Mouse (Mus musculus) T-helper 2 cell (primary cell): ENCODE results near the gene Pja2.
"Not testable (repeated sequence)": the region's sequence is repeated elsewhere in the genome, so short reads cannot be mapped to it uniquely, and the experiment has no call there.

Experiments
- in situ Hi-C: fragments of 300-600 bp; cut with MboI, MseI; formaldehyde crosslinking; loops from one replicate; pipeline ENCODE4 v1.15.1; 2025; ENCODE audit warnings: high pct_unique_total_duplicates

Pja2 gene

GRCm38 (mm10) chr17:64281368-64281767 lies 50.3 kb downstream of the Pja2 start:
- in situ Hi-C loops, result not testable (repeated sequence)

GRCm38 (mm10) chr17:64277649-64278212 lies 54.0 kb downstream of the Pja2 start:
- in situ Hi-C loops, result no loop called here

- in situ Hi-C loops, result no loop called here
Observed at GRCm38 (mm10) chr17:64276666-64277065, 55.0 kb downstream of the Pja2 start.

- in situ Hi-C loops, result no loop called here
Observed at GRCm38 (mm10) chr17:64275188-64275587, 56.5 kb downstream of the Pja2 start.

- in situ Hi-C loops, result no loop called here
Observed at GRCm38 (mm10) chr17:64274341-64275105, 57.2 kb downstream of the Pja2 start.

GRCm38 (mm10) chr17:64260571-64260970 lies 71.1 kb downstream of the Pja2 start:
- in situ Hi-C loops, result no loop called here

GRCm38 (mm10) chr17:64248246-64248645 lies 83.5 kb downstream of the Pja2 start:
- in situ Hi-C loops, result no loop called here

- in situ Hi-C loops, result no loop called here
Observed at GRCm38 (mm10) chr17:64242898-64243297, 88.8 kb downstream of the Pja2 start.

- in situ Hi-C loops, result no loop called here
Observed at GRCm38 (mm10) chr17:64242310-64242859, 89.3 kb downstream of the Pja2 start.

GRCm38 (mm10) chr17:64241544-64242292 lies 90.0 kb downstream of the Pja2 start:
- in situ Hi-C loops, result no loop called here

- in situ Hi-C loops, result loop anchor here (5.0 kb wide), 1 partner anchor 145 kb away; no protein-coding TSS in a partner anchor
Observed at GRCm38 (mm10) chr17:64232134-64232533, 99.6 kb downstream of the Pja2 start.

GRCm38 (mm10) chr17:64231637-64232036 lies 100.1 kb downstream of the Pja2 start:
- in situ Hi-C loops, result loop anchor here (5.0 kb wide), 1 partner anchor 146 kb away; no protein-coding TSS in a partner anchor

- in situ Hi-C loops, result loop anchor here (5.0 kb wide), 1 partner anchor 146 kb away; no protein-coding TSS in a partner anchor
Observed at GRCm38 (mm10) chr17:64231172-64231571, 100.5 kb downstream of the Pja2 start.
